Mouse (Mus musculus) forebrain, embryonic 15.5 days (tissue): ENCODE results near the gene Sh2d7. TPM values are rescaled to one million over a fixed set of nuclear protein-coding genes. Genes with fewer than 3 reads are reported as not detected.

Experiments used
- ATAC-seq: fragments of 200-750 bp; cut with Nextera tagmentation; replicated peaks from 2 replicates; pipeline ENCODE4 v1.8.0; 2017; ENCODE audit warnings: mild to moderate bottlenecking, moderate TSS enrichment, moderate library complexity
- H3K27ac ChIP-seq: fragments of 300-500 bp; sonication (generic); replicated peaks from 2 replicates; pipeline ENCODE4 v1.5.1; 2015; ENCODE audit warnings: mild to moderate bottlenecking, inconsistent platforms
- H3K27me3 ChIP-seq: fragments of 300-500 bp; sonication (generic); 2 replicates; pipeline ENCODE4 v1.6.1; 2015; ENCODE audit warnings: inconsistent platforms
- H3K36me3 ChIP-seq: fragments of 300-500 bp; sonication (generic); 2 replicates; pipeline ENCODE4 v1.6.1; 2015; ENCODE audit warnings: mild to moderate bottlenecking, inconsistent platforms
- H3K4me1 ChIP-seq: fragments of 300-500 bp; sonication (generic); 2 replicates; pipeline ENCODE4 v1.6.1; 2015; ENCODE audit warnings: inconsistent platforms
- H3K4me2 ChIP-seq: fragments of 300-500 bp; sonication (generic); replicated peaks from 2 replicates; pipeline ENCODE4 v1.6.1; 2015; ENCODE audit warnings: mild to moderate bottlenecking, inconsistent platforms
- H3K4me3 ChIP-seq: fragments of 300-500 bp; sonication (generic); 2 replicates; pipeline ENCODE4 v1.5.1; 2015; ENCODE audit warnings: mild to moderate bottlenecking, inconsistent platforms
- H3K9ac ChIP-seq: fragments of 300-500 bp; sonication (generic); replicated peaks from 2 replicates; pipeline ENCODE4 v1.6.1; 2015; ENCODE audit warnings: mild to moderate bottlenecking, inconsistent platforms
- H3K9me3 ChIP-seq: fragments of 300-500 bp; sonication (generic); 2 replicates; pipeline ENCODE4 v1.6.1; 2016; ENCODE audit warnings: inconsistent platforms
- WGBS: fragments of 180-500 bp; shearing (Covaris S2); methylation state at CpG from one replicate; pipeline ENCODE4 v1.1.7; 2015; ENCODE audit warnings: mixed read lengths; 5-methylcytosine and 5-hydroxymethylcytosine counted together
- polyA plus RNA-seq: library from polyadenylated mRNA; unstranded; fragments of >200 nt; fragmentation: Nextera tagmentation; extraction: Ambion mirVana; gene quantifications from 2 replicates; pipeline ENCODE4 v1.2.1, GENCODE M21; 2015

Gene Sh2d7
- polyA plus RNA-seq, 1 experiment from 2014 or later, result 0.22 TPM

GRCm38 (mm10) chr9:54527694-54528093 lies 11.1 kb upstream of the Sh2d7 start:
- ATAC-seq, result no peak
- Histone ChIP-seq H3K4me3 (no peak overlapping the region), H3K27me3 (no peaks in the 10 kb centered on the region), H3K9me3 (no peaks in the 10 kb centered on the region), H3K27ac (no peak overlapping the region), H3K36me3 (no peaks in the 10 kb centered on the region), H3K4me2 (no peak overlapping the region), H3K4me1 (peaks cover 12% of the 10 kb centered on the region), H3K9ac (no peak overlapping the region)
- 76% methylated on average over 7 of the region's 7 CpGs for WGBS

- Histone ChIP-seq H3K27ac (no peak overlapping the region), H3K36me3 (no peaks in the 10 kb centered on the region), H3K4me1 (peaks cover 28% of the 10 kb centered on the region), H3K27me3 (no peaks in the 10 kb centered on the region), H3K9ac (no peak overlapping the region), H3K9me3 (no peaks in the 10 kb centered on the region), H3K4me2 (no peak overlapping the region), H3K4me3 (no peak overlapping the region)
- 50% methylated on average over 2 of the region's 2 CpGs for WGBS
- no peak for ATAC-seq
Measured at GRCm38 (mm10) chr9:54529950-54530349, 8.8 kb upstream of the Sh2d7 start.

- no peak for ATAC-seq
- H3K36me3 ChIP-seq, result no peaks in the 10 kb centered on the region
- no peak overlapping the region for H3K4me3 ChIP-seq
- H3K9ac ChIP-seq, result no peak overlapping the region
- no peak overlapping the region for H3K27ac ChIP-seq
- H3K4me1 ChIP-seq, result peaks cover 29% of the 10 kb centered on the region
- H3K9me3 ChIP-seq, result no peaks in the 10 kb centered on the region
- 76% methylated on average over 6 of the region's 6 CpGs for WGBS
- no peaks in the 10 kb centered on the region for H3K27me3 ChIP-seq
- no peak overlapping the region for H3K4me2 ChIP-seq
Measured at GRCm38 (mm10) chr9:54530836-54531235, 7.9 kb upstream of the Sh2d7 start.

GRCm38 (mm10) chr9:54531421-54531820 lies 7.4 kb upstream of the Sh2d7 start:
- no peaks in the 10 kb centered on the region for H3K27me3 ChIP-seq
- H3K4me1 ChIP-seq, result peaks cover 35% of the 10 kb centered on the region
- H3K36me3 ChIP-seq, result no peaks in the 10 kb centered on the region
- no peaks in the 10 kb centered on the region for H3K9me3 ChIP-seq
- no peak overlapping the region for H3K4me2 ChIP-seq
- ATAC-seq, result no peak
- H3K27ac ChIP-seq, result no peak overlapping the region
- H3K4me3 ChIP-seq, result no peak overlapping the region
- no peak overlapping the region for H3K9ac ChIP-seq

- WGBS, result 60% methylated on average over 2 of the region's 2 CpGs
- no peak overlapping the region for H3K4me3 ChIP-seq
- no peak for ATAC-seq
- peaks cover 49% of the 10 kb centered on the region for H3K4me1 ChIP-seq
- H3K27ac ChIP-seq, result peak overlapping the region; percentile 88
- H3K4me2 ChIP-seq, result no peak overlapping the region
- H3K27me3 ChIP-seq, result no peaks in the 10 kb centered on the region
- no peaks in the 10 kb centered on the region for H3K9me3 ChIP-seq
- H3K36me3 ChIP-seq, result no peaks in the 10 kb centered on the region
- no peak overlapping the region for H3K9ac ChIP-seq
Measured at GRCm38 (mm10) chr9:54532926-54533325, 5.9 kb upstream of the Sh2d7 start.

- Histone ChIP-seq H3K27ac (peak overlapping the region; percentile 88), H3K4me3 (no peak overlapping the region), H3K4me1 (peaks cover 49% of the 10 kb centered on the region), H3K27me3 (no peaks in the 10 kb centered on the region), H3K4me2 (no peak overlapping the region), H3K9ac (no peak overlapping the region), H3K36me3 (no peaks in the 10 kb centered on the region), H3K9me3 (no peaks in the 10 kb centered on the region)
- peak; percentile 85 for ATAC-seq
- 21% methylated on average over 5 of the region's 5 CpGs for WGBS
Measured at GRCm38 (mm10) chr9:54533975-54534374, 4.8 kb upstream of the Sh2d7 start.

- peak overlapping the region; percentile 90 for H3K27ac ChIP-seq
- 32% methylated on average over 7 of the region's 7 CpGs for WGBS
- H3K9ac ChIP-seq, result no peak overlapping the region
- H3K4me2 ChIP-seq, result no peak overlapping the region
- H3K9me3 ChIP-seq, result no peaks in the 10 kb centered on the region
- no peaks in the 10 kb centered on the region for H3K27me3 ChIP-seq
- no peak overlapping the region for H3K4me3 ChIP-seq
- 0 out of 2 replicates have a peak, but pooled peaks have one; percentile 12 for ATAC-seq
- peaks cover 42% of the 10 kb centered on the region for H3K4me1 ChIP-seq
- H3K36me3 ChIP-seq, result no peaks in the 10 kb centered on the region
Measured at GRCm38 (mm10) chr9:54536236-54536635, 2.5 kb upstream of the Sh2d7 start.

- H3K9me3 ChIP-seq, result no peaks in the 10 kb centered on the region
Measured at GRCm38 (mm10) chr9:54537030-54537429, 1.8 kb upstream of the Sh2d7 start.

GRCm38 (mm10) chr9:54537480-54537879 lies 1.3 kb upstream of the Sh2d7 start:
- ATAC-seq, result no peak
- Histone ChIP-seq H3K4me2 (no peak overlapping the region), H3K9me3 (no peaks in the 10 kb centered on the region), H3K4me3 (no peak overlapping the region), H3K4me1 (peaks cover 39% of the 10 kb centered on the region), H3K9ac (no peak overlapping the region), H3K27ac (peak overlapping the region; percentile 90), H3K36me3 (no peaks in the 10 kb centered on the region), H3K27me3 (no peaks in the 10 kb centered on the region)
- 59% methylated on average over 3 of the region's 3 CpGs for WGBS

More at GRCm38 (mm10) chr9:54537030-54537429, 1.8 kb upstream of the Sh2d7 start:
- Histone ChIP-seq H3K4me3 (no peak overlapping the region), H3K4me1 (peaks cover 42% of the 10 kb centered on the region), H3K36me3 (no peaks in the 10 kb centered on the region), H3K9ac (no peak overlapping the region), H3K27me3 (no peaks in the 10 kb centered on the region), H3K4me2 (no peak overlapping the region), H3K27ac (peak overlapping the region; percentile 90)
- peak; percentile 80 for ATAC-seq
- 13% methylated on average over 4 of the region's 4 CpGs for WGBS

GRCm38 (mm10) chr9:54538244-54538643 lies 540 bp upstream of the Sh2d7 start:
- H3K27ac ChIP-seq, result peak overlapping the region; percentile 90
- H3K4me2 ChIP-seq, result no peak overlapping the region
- no peak overlapping the region for H3K4me3 ChIP-seq
- no peak overlapping the region for H3K9ac ChIP-seq
- H3K36me3 ChIP-seq, result no peaks in the 10 kb centered on the region
- peaks cover 32% of the 10 kb centered on the region for H3K4me1 ChIP-seq
- H3K9me3 ChIP-seq, result no peaks in the 10 kb centered on the region
- H3K27me3 ChIP-seq, result no peaks in the 10 kb centered on the region
- WGBS, result 95% methylated on average over 3 of the region's 3 CpGs
- no peak for ATAC-seq

GRCm38 (mm10) chr9:54540801-54541200 lies 2.0 kb downstream of the Sh2d7 start:
- 72% methylated on average over 5 of the region's 5 CpGs for WGBS
- no peak overlapping the region for H3K4me3 ChIP-seq
- H3K27ac ChIP-seq, result no peak overlapping the region
- no peaks in the 10 kb centered on the region for H3K36me3 ChIP-seq
- H3K27me3 ChIP-seq, result no peaks in the 10 kb centered on the region
- H3K9me3 ChIP-seq, result no peaks in the 10 kb centered on the region
- no peak for ATAC-seq
- peaks cover 20% of the 10 kb centered on the region for H3K4me1 ChIP-seq
- no peak overlapping the region for H3K4me2 ChIP-seq
- no peak overlapping the region for H3K9ac ChIP-seq

GRCm38 (mm10) chr9:54544212-54544953 lies 5.6 kb downstream of the Sh2d7 start:
- Histone ChIP-seq H3K4me3 (no peak overlapping the region), H3K36me3 (no peaks in the 10 kb centered on the region), H3K27ac (no peak overlapping the region), H3K27me3 (no peaks in the 10 kb centered on the region), H3K4me1 (no peaks in the 10 kb centered on the region), H3K9ac (no peak overlapping the region), H3K4me2 (no peak overlapping the region), H3K9me3 (no peaks in the 10 kb centered on the region)
- no peak for ATAC-seq
- 87% methylated on average over 9 of the region's 9 CpGs for WGBS

- Histone ChIP-seq H3K27me3 (no peaks in the 10 kb centered on the region), H3K4me3 (no peak overlapping the region), H3K4me1 (no peaks in the 10 kb centered on the region), H3K4me2 (no peak overlapping the region), H3K27ac (no peak overlapping the region), H3K9ac (no peak overlapping the region), H3K9me3 (no peaks in the 10 kb centered on the region), H3K36me3 (no peaks in the 10 kb centered on the region)
- ATAC-seq, result no peak
- 84% methylated on average over 4 of the region's 4 CpGs for WGBS
Measured at GRCm38 (mm10) chr9:54544954-54545315, 6.2 kb downstream of the Sh2d7 start.
